Mouse (Mus musculus) myocyte (in vitro differentiated cells): ENCODE data around the gene Ctxn1.

Experiments used
- CEBPB ChIP-seq: IDR thresholded peaks from 2 replicates; pipeline ENCODE4 v1.6.1; 2011; ENCODE audit warnings: mild to moderate bottlenecking, moderate library complexity; ENCODE audit not compliant: poor library complexity, insufficient read depth, severe bottlenecking
- E2F4 ChIP-seq: IDR thresholded peaks from one replicate; pipeline ENCODE4 v1.6.1; 2011; ENCODE audit warnings: mild to moderate bottlenecking, control low read depth, moderate library complexity; ENCODE audit not compliant: insufficient read depth
- MAX ChIP-seq: IDR thresholded peaks from one replicate; pipeline ENCODE4 v1.6.1; 2011; ENCODE audit warnings: low read depth, mild to moderate bottlenecking, control low read depth
- MYOD1 ChIP-seq, 3 experiments: IDR thresholded peaks; one replicate each; pipeline ENCODE4 v1.6.1; 2011; ENCODE audit warnings: control low read depth in 2 of 3, low read depth in 2 of 3, mild to moderate bottlenecking in 2 of 3, moderate library complexity in 1 of 3; ENCODE audit not compliant: insufficient read length in 2 of 3, control insufficient read depth in 1 of 3
- MYOG ChIP-seq, 3 experiments: IDR thresholded peaks; one replicate each; pipeline ENCODE4 v1.6.1; 2011; ENCODE audit warnings: control low read depth in 2 of 3, low read depth in 2 of 3, mild to moderate bottlenecking in 2 of 3; ENCODE audit not compliant: insufficient read length in 2 of 3, control insufficient read depth in 1 of 3, insufficient read depth in 1 of 3
- POLR2A ChIP-seq: IDR thresholded peaks from one replicate; pipeline ENCODE4 v1.6.1; 2011; ENCODE audit warnings: low read depth, mild to moderate bottlenecking, control low read depth, moderate library complexity; ENCODE audit not compliant: insufficient read length
- POLR2AphosphoS2 ChIP-seq: IDR thresholded peaks from one replicate; pipeline ENCODE4 v1.6.1; 2011; ENCODE audit warnings: low read depth, control low read depth; ENCODE audit not compliant: insufficient read length
- REST ChIP-seq: IDR thresholded peaks from one replicate; pipeline ENCODE4 v1.6.1; 2011; ENCODE audit warnings: mild to moderate bottlenecking, control low read depth, moderate library complexity; ENCODE audit not compliant: insufficient read depth, insufficient read length
- SRF ChIP-seq: IDR thresholded peaks from one replicate; pipeline ENCODE4 v1.6.1; 2011; ENCODE audit warnings: low read depth; ENCODE audit not compliant: control insufficient read depth, insufficient read length
- TCF12 ChIP-seq: IDR thresholded peaks from one replicate; pipeline ENCODE4 v1.6.1; 2011; ENCODE audit warnings: mild to moderate bottlenecking, control low read depth; ENCODE audit not compliant: poor library complexity, insufficient read depth, severe bottlenecking
- TCF3 ChIP-seq: IDR thresholded peaks from one replicate; pipeline ENCODE4 v1.6.1; 2011; ENCODE audit warnings: low read depth, control low read depth; ENCODE audit not compliant: insufficient read length
- USF1 ChIP-seq: IDR thresholded peaks from one replicate; pipeline ENCODE4 v1.6.1; 2011; ENCODE audit warnings: low read depth, mild to moderate bottlenecking, control low read depth, moderate library complexity

DNA sequence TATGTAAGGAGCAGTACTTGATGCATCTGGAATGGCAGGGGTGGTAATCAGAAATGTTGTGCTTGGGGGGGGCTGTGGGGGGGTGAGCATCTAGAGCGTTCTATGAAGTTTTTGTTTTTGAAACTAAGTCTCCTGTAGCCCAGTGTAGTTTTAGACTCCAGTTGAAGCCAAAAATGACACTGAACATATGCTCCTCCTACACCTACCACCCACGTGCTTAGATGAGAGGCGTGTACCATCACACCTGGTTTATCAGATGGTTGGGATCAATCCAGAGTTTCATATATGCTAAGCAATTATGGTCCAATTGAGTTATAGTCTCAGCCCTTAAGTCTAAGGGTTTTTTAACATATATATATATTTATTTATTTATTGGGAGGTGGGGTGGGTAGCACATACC is 39.5 kb downstream of the Ctxn1 start:
- no peak for TF ChIP-seq POLR2A
- no peak for TF ChIP-seq SRF
- TF ChIP-seq CEBPB, result no peak
- TF ChIP-seq TCF12, result no peak
- TF ChIP-seq USF1, result no peak
- TF ChIP-seq MAX, result no peak
- TF ChIP-seq E2F4, result no peak
- TF ChIP-seq MYOG (IDR thresholded peaks at IDR 0.05; ENCODE audit: control insufficient read depth in 1 of 3, insufficient read depth in 1 of 3, insufficient read length in 2 of 3, low read depth in 2 of 3), result no peak
- no peak for TF ChIP-seq MYOD1 (IDR thresholded peaks at IDR 0.05; ENCODE audit: control insufficient read depth in 1 of 3, insufficient read length in 2 of 3, low read depth in 2 of 3)
- no peak for TF ChIP-seq TCF3
- TF ChIP-seq POLR2AphosphoS2, result no peak
- no peak for TF ChIP-seq REST
